Mouse (Mus musculus): ENCODE data around the gene B3gat3. TPM values are rescaled to one million over a fixed set of nuclear protein-coding genes. Genes with fewer than 3 reads are reported as not detected.

The B3gat3 gene
- polyA plus RNA-seq, 2 experiments from 2014 or later, result 16.3 to 18.6 TPM

Other genes with a start within 250 kb of the B3gat3 start
- gene Slc3a2, start 197.0 kb upstream of the B3gat3 start, polyA plus RNA-seq (2017; shearing (Covaris generic)), result 10 to 100 TPM; 60.3 to 69.3 TPM
- gene Wdr74, start 184.5 kb upstream of the B3gat3 start, polyA plus RNA-seq (2017; shearing (Covaris generic)), result 10 to 100 TPM; 43.3 to 70.5 TPM
- not detected for gene 1700092M07Rik, start 179.7 kb upstream of the B3gat3 start, polyA plus RNA-seq (2017; shearing (Covaris generic))
- 100 to 1,000 TPM; 109 to 113 TPM for gene Stx5a, start 179.0 kb upstream of the B3gat3 start, polyA plus RNA-seq (2017; shearing (Covaris generic))
- 100 to 1,000 TPM; 126 to 163 TPM for gene Nxf1, start 163.3 kb upstream of the B3gat3 start, polyA plus RNA-seq (2017; shearing (Covaris generic))
- gene Tmem223, start 149.4 kb upstream of the B3gat3 start, polyA plus RNA-seq (2017; shearing (Covaris generic)), result 100 to 1,000 TPM; 115 to 137 TPM
- 100 to 1,000 TPM in 1 of 2 experiments, 10 to 100 TPM in 1; 98.5 to 110 TPM for gene Tmem179b, start 145.9 kb upstream of the B3gat3 start, polyA plus RNA-seq (2017; shearing (Covaris generic))
- gene Taf6l, start 134.0 kb upstream of the B3gat3 start, polyA plus RNA-seq (2017; shearing (Covaris generic)), result 1 to 10 TPM; 3.5 to 6.9 TPM
- 100 to 1,000 TPM; 171 to 186 TPM for gene Polr2g, start 121.8 kb upstream of the B3gat3 start, polyA plus RNA-seq (2017; shearing (Covaris generic))
- 1 to 10 TPM; 2.1 TPM for gene Zbtb3, start 117.8 kb upstream of the B3gat3 start, polyA plus RNA-seq (2017; shearing (Covaris generic))
- 10 to 100 TPM; 39.9 to 43.8 TPM for gene Ttc9c, start 101.0 kb upstream of the B3gat3 start, polyA plus RNA-seq (2017; shearing (Covaris generic))
- 1 to 10 TPM; 6.0 to 6.1 TPM for gene Hnrnpul2, start 100.4 kb upstream of the B3gat3 start, polyA plus RNA-seq (2017; shearing (Covaris generic))
- gene AC129217.1, start 90.6 kb upstream of the B3gat3 start, polyA plus RNA-seq (2017; shearing (Covaris generic)), result not detected
- gene Bscl2, start 82.9 kb upstream of the B3gat3 start, polyA plus RNA-seq (2017; shearing (Covaris generic)), result 100 to 1,000 TPM in 1 of 2 experiments, 10 to 100 TPM in 1; 93.4 to 102 TPM
- gene Gng3, start 81.2 kb upstream of the B3gat3 start, polyA plus RNA-seq (2017; shearing (Covaris generic)), result 1 to 10 TPM in 1 of 2 experiments, under 1 TPM in 1; 0.42 to 1.2 TPM
- not detected for gene Lrrn4cl, start 69.6 kb upstream of the B3gat3 start, polyA plus RNA-seq (2017; shearing (Covaris generic))
- 10 to 100 TPM; 62.6 to 75.9 TPM for gene Ubxn1, start 48.9 kb upstream of the B3gat3 start, polyA plus RNA-seq (2017; shearing (Covaris generic))
- 10 to 100 TPM; 85.8 to 90.4 TPM for gene Uqcc3, start 39.5 kb upstream of the B3gat3 start, polyA plus RNA-seq (2017; shearing (Covaris generic))
- gene Lbhd1, start 36.6 kb upstream of the B3gat3 start, polyA plus RNA-seq (2017; shearing (Covaris generic)), result 10 to 100 TPM; 63.2 to 70.9 TPM
- gene Gm49403, start 36.4 kb upstream of the B3gat3 start, polyA plus RNA-seq (2017; shearing (Covaris generic)), result not detected
- 100 to 1,000 TPM; 112 to 130 TPM for gene 1810009A15Rik, start 31.5 kb upstream of the B3gat3 start, polyA plus RNA-seq (2017; shearing (Covaris generic))
- 1 to 10 TPM in 1 of 2 experiments, not detected in 1; 1.5 TPM for gene Gm49416, start 31.4 kb upstream of the B3gat3 start, polyA plus RNA-seq (2017; shearing (Covaris generic))
- 10 to 100 TPM in 1 of 2 experiments, 1 to 10 TPM in 1; 8.9 to 12.2 TPM for gene Ints5, start 27.4 kb upstream of the B3gat3 start, polyA plus RNA-seq (2017; shearing (Covaris generic))
- 10 to 100 TPM; 40.0 to 57.3 TPM for gene Ganab, start 22.3 kb upstream of the B3gat3 start, polyA plus RNA-seq (2017; shearing (Covaris generic))
- 10 to 100 TPM in 1 of 2 experiments, 1 to 10 TPM in 1; 7.7 to 11.6 TPM for gene Rom1, start 9.0 kb downstream of the B3gat3 start, polyA plus RNA-seq (2017; shearing (Covaris generic))
- 10 to 100 TPM; 20.4 to 25.1 TPM for gene Eml3, start 9.2 kb downstream of the B3gat3 start, polyA plus RNA-seq (2017; shearing (Covaris generic))
- 100 to 1,000 TPM in 1 of 2 experiments, 10 to 100 TPM in 1; 58.5 to 101 TPM for gene Mta2, start 21.5 kb downstream of the B3gat3 start, polyA plus RNA-seq (2017; shearing (Covaris generic))
- gene Tut1, start 33.5 kb downstream of the B3gat3 start, polyA plus RNA-seq (2017; shearing (Covaris generic)), result 10 to 100 TPM; 21.3 to 25.1 TPM
- 100 to 1,000 TPM; 589 to 842 TPM for gene Eef1g, start 46.7 kb downstream of the B3gat3 start, polyA plus RNA-seq (2017; shearing (Covaris generic))
- 10 to 100 TPM; 47.2 to 60.1 TPM for gene Ahnak, start 68.9 kb downstream of the B3gat3 start, polyA plus RNA-seq (2017; shearing (Covaris generic))
- gene Scgb1a1, start 167.6 kb downstream of the B3gat3 start, polyA plus RNA-seq (2017; shearing (Covaris generic)), result not detected
- 10 to 100 TPM; 23.1 to 40.1 TPM for gene Asrgl1, start 215.3 kb downstream of the B3gat3 start, polyA plus RNA-seq (2017; shearing (Covaris generic))

All from activated CD4-positive, CD25-positive, alpha-beta regulatory T cell, adult 4 months (primary cell).